Mouse (Mus musculus) megakaryocyte-erythroid progenitor cell, adult 5 weeks (primary cell): ENCODE measurements around the gene Acot1. TPM values are rescaled to one million over a fixed set of nuclear protein-coding genes. Genes with fewer than 3 reads are reported as not detected.

Experiments used
- polyA plus RNA-seq: library from polyadenylated mRNA; stranded (reverse); fragments of >175 nt; gene quantifications from 2 replicates; pipeline ENCODE4 v1.2.3, GENCODE M21; 2012

Gene Acot1
- 6.9 and 7.1 TPM in 2 replicates for polyA plus RNA-seq

GRCm38 (mm10) chr12:84009171-84009965 is at the start of gene Acot1:
TSS of gene Acot1 (plus strand) at chr12:84009490.

DNA sequence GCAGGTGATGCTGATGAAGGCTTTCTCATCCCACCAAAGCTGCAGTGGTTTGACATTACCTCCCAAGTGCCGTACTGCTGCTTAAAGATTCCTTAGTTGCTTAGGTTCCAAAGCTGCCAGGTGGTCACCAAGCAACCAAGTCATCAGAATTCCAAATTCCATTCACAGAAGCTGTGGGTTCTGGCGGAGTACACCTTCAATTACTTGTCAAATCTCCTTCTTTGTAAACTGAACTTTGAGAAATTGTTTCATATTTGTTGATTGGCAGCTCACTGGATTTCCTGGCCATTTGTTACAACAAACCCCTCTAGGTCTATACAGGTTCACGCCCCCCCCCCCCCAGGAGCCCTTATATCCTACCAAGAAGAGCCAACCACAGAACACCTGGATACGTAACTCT is 24.5 kb upstream of the Acot1 start, which contains the start of gene Heatr4:
Gene Heatr4 (minus strand): TSS at position 101 of the 400 bp plus-strand sequence.

GRCm38 (mm10) chr12:83987583-83988441 is 21.5 kb upstream of the Acot1 start, which contains the start of gene Acot2:
TSS of gene Acot2 (plus strand) at chr12:83987861.

DNA sequence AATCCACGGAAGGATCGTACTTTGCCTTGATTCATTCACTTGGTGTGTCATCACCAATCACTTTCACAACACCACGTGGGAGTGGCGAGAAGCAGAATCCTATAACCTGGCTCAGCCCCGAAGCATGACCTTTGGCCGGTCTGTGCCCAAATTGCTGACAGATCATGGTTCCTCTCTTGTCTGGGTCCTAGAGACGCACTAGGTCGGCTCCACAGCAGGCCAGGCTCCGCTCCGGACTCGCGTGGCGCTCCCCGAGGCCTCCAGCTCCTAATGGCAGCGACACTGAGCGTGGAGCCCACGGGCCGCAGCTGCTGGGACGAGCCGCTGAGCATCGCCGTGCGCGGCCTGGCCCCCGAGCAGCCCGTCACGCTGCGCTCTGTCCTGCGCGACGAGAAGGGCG is 29.0 kb downstream of the Acot1 start, which contains the start of gene Acot4:
Gene Acot4 (plus strand): TSS at position 139 of the 400 bp plus-strand sequence.

DNA sequence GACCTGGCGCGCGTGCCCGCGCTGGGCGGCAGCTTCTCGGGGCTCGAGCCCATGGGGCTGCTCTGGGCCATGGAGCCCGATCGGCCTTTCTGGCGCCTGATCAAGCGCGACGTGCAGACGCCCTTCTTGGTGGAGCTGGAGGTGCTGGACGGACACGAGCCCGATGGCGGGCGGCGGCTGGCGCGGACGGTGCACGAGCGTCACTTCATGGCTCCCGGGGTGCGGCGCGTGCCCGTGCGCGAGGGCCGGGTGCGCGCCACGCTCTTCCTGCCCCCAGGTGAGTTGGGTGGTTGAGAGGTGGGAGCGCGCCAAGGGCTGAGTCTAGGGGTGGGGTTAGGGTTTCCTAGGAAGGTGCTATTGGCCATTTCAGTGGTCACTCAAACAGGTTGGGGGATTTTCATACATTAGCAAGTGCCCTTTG is 29.4 kb downstream of the Acot1 start, which contains the start of gene Gm49366:
Gene Gm49366 (plus strand): TSS at position 245 of the 421 bp plus-strand sequence.

GRCm38 (mm10) chr12:84051937-84052474 is 42.7 kb downstream of the Acot1 start, which contains the start of gene Acot3:
TSS of gene Acot3 (plus strand) at chr12:84052144.

Other genes starting within 250 kb of the Acot1 start
- gene Papln, start 245.9 kb upstream of the Acot1 start, polyA plus RNA-seq: 0.01 and 0.02 TPM in 2 replicates
- gene Numb, start 87.6 kb upstream of the Acot1 start, polyA plus RNA-seq: 12.8 and 16.1 TPM in 2 replicates
- 46.2 and 48.3 TPM in 2 replicates for gene Riox1, start 58.9 kb upstream of the Acot1 start, polyA plus RNA-seq
- gene Heatr4, start 24.6 kb upstream of the Acot1 start, polyA plus RNA-seq: 0.03 TPM in 1 of 2 replicates, not detected in the other
- gene Acot2, start 21.6 kb upstream of the Acot1 start, polyA plus RNA-seq: 10.3 and 10.9 TPM in 2 replicates
- gene Acot4, start 28.9 kb downstream of the Acot1 start, polyA plus RNA-seq: 0.05 and 0.10 TPM in 2 replicates
- not detected in 2 replicates for gene Gm49366, start 29.4 kb downstream of the Acot1 start, polyA plus RNA-seq
- not detected in 2 replicates for gene Acot3, start 42.7 kb downstream of the Acot1 start, polyA plus RNA-seq
- not detected in 2 replicates for gene Acot5, start 59.8 kb downstream of the Acot1 start, polyA plus RNA-seq
- gene Acot6, start 91.2 kb downstream of the Acot1 start, polyA plus RNA-seq: 0.34 and 0.37 TPM in 2 replicates
- gene Dnal1, start 104.9 kb downstream of the Acot1 start, polyA plus RNA-seq: 0.03 and 0.10 TPM in 2 replicates
- 0.11 and 0.38 TPM in 2 replicates for gene Pnma1, start 139.0 kb downstream of the Acot1 start, polyA plus RNA-seq
- gene Elmsan1, start 209.4 kb downstream of the Acot1 start, polyA plus RNA-seq: 73.5 and 102 TPM in 2 replicates